Mouse (Mus musculus): Measurements from ENCODE around the gene Mrgpra2a. TPM values are rescaled to one million over a fixed set of nuclear protein-coding genes. Genes with fewer than 3 reads are reported as not detected.
"Not testable (repeated sequence)": the region's sequence is repeated elsewhere in the genome, so short reads cannot be mapped to it uniquely, and the experiment has no call there.

The Mrgpra2a gene
- polyA plus RNA-seq (2012; ENCODE audit: insufficient read depth, insufficient read length, missing spikeins), result not detected in 2 replicates

DNA sequence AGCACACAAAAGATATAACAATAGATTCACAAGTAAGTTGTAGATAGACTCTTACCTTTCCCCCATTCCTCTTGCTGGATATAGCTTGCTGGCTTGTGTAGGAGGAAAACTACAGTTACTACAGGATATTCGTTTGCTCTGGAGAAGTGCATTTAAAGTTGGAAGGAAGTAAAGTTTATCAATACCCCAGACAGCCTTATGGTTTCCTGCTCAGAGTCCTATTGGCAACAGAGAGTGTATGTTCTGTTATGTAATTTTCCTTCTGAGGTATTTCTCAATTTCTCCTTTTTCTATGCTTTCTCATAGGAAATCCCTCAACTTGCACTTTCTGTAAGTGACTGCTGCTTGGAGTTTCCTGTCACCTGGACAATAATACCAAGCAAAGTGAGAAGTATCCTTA lies at the start of gene Mrgpra2a:
Gene Mrgpra2a, minus strand, starts transcription at position 125 of the 400 bp plus-strand sequence.
- H3K27ac ChIP-seq (ENCODE audit: insufficient read depth, low read depth, low read length); H3K4me1 ChIP-seq (ENCODE audit: control insufficient read depth, insufficient read depth, low read length); H3K4me3 ChIP-seq (ENCODE audit: insufficient read depth, low read length): not testable (repeated sequence)

- H3K4me3 ChIP-seq (ENCODE audit: insufficient read depth, low read length); H3K27ac ChIP-seq (ENCODE audit: insufficient read depth, low read depth, low read length); H3K4me1 ChIP-seq (ENCODE audit: control insufficient read depth, insufficient read depth, low read length): not testable (repeated sequence)
Observed at GRCm38 (mm10) chr7:47491266-47491665, 39.3 kb upstream of the Mrgpra2a start.

GRCm38 (mm10) chr7:47489438-47489837 lies 37.5 kb upstream of the Mrgpra2a start:
- not testable (repeated sequence) for H3K27ac ChIP-seq (ENCODE audit: insufficient read depth, low read depth, low read length)

DNA sequence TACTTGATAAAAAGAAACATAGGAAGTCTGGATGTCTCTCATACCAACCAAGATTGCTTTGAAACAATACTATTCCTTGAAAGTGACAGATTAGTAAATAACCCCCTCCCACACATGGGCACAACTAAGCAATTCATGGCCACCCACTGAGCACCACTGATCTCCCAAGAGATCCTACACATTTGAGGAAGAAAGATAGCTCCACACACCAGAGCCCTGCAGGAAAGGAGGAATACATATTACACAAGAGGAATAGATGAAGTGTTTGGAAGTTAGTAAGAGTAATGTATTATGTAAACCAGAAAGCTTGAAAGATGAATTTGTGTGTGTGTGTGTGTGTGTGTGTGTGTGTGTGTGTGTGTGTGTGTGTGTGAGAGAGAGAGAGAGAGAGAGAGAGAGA lies 31.2 kb upstream of the Mrgpra2a start:
- H3K4me3 ChIP-seq (ENCODE audit: insufficient read depth, low read length); H3K27ac ChIP-seq (ENCODE audit: insufficient read depth, low read depth, low read length); H3K4me1 ChIP-seq (ENCODE audit: control insufficient read depth, insufficient read depth, low read length): not testable (repeated sequence)

More at GRCm38 (mm10) chr7:47489438-47489837, 37.5 kb upstream of the Mrgpra2a start:
- H3K4me1 ChIP-seq (ENCODE audit: control insufficient read depth, insufficient read depth, low read length); H3K4me3 ChIP-seq (ENCODE audit: insufficient read depth, low read length): not testable (repeated sequence)

GRCm38 (mm10) chr7:47473904-47474303 lies 22.0 kb upstream of the Mrgpra2a start:
- H3K4me3 ChIP-seq (ENCODE audit: insufficient read depth, low read length); H3K4me1 ChIP-seq (ENCODE audit: control insufficient read depth, insufficient read depth, low read length); H3K27ac ChIP-seq (ENCODE audit: insufficient read depth, low read depth, low read length): not testable (repeated sequence)

GRCm38 (mm10) chr7:47465278-47465981 lies 13.5 kb upstream of the Mrgpra2a start:
- not testable (repeated sequence) for H3K4me3 ChIP-seq (ENCODE audit: insufficient read depth, low read length); H3K27ac ChIP-seq (ENCODE audit: insufficient read depth, low read depth, low read length); H3K4me1 ChIP-seq (ENCODE audit: control insufficient read depth, insufficient read depth, low read length)

- not testable (repeated sequence) for H3K27ac ChIP-seq (ENCODE audit: insufficient read depth, low read depth, low read length); H3K4me3 ChIP-seq (ENCODE audit: insufficient read depth, low read length); H3K4me1 ChIP-seq (ENCODE audit: control insufficient read depth, insufficient read depth, low read length)
Observed at GRCm38 (mm10) chr7:47445729-47446128, 6.2 kb downstream of the Mrgpra2a start.

DNA sequence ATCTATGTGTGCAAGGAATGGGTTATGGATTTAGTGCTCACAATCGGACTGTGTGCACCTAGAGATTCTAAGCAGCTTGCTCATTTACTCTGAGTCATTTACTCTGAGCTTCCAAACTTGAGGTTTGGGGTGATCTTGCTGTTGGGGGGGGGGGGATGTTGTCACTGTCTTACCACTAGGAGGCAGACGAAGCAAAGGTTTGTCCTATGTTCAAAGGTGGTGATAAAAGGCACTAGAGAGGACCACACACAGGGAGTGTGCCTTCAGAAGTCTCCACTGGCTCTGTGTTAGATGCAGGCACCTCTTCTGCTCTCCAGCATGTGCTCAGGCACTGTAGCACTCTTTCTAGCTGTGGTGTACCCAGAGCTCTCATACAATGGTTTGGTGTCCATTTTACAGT lies 15.5 kb downstream of the Mrgpra2a start:
- not testable (repeated sequence) for H3K27ac ChIP-seq (ENCODE audit: insufficient read depth, low read depth, low read length); H3K4me3 ChIP-seq (ENCODE audit: insufficient read depth, low read length); H3K4me1 ChIP-seq (ENCODE audit: control insufficient read depth, insufficient read depth, low read length)

DNA sequence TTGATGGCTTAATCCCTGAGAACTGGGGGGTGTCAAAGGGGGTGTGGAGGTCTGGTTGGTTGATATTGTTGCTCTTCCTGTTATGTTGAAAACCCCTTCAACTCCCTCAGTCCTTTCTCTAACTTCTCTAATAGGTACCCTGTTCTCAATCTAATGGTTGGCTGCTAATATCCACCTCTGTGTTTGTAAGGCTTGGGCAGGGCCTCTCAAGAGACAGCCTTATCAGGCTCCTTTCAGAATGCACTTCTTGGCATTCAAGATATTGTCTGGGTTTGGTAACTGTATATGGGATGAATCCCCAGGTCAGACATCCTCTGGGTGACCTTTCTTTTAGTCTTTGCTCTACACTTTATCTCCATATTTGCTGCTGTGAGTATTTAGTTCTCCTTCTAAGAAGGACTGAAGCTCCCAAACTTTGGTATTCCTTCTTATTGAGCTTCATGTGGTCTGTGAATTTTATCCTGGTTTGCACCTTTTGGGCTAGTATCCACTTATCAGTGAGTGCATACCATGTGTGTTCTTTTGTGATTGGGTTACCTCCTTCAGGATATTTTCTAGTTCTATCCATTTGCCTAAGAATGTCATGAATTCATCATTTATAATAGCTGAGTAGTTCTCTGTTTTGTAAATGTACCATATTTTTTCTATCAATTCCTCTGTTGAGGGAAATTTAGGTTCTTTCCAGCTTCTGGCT lies 24.0 kb downstream of the Mrgpra2a start:
- not testable (repeated sequence) for H3K27ac ChIP-seq (ENCODE audit: insufficient read depth, low read depth, low read length)

GRCm38 (mm10) chr7:47410602-47411001 lies 41.3 kb downstream of the Mrgpra2a start:
- Histone ChIP-seq H3K4me1 (ENCODE audit: control insufficient read depth, insufficient read depth, low read length) (no peaks in the 10 kb centered on the region), H3K4me3 (ENCODE audit: insufficient read depth, low read length) (no peak overlapping the region), H3K27ac (ENCODE audit: insufficient read depth, low read depth, low read length) (no peak overlapping the region)
- TF ChIP-seq CTCF (IDR thresholded peaks at IDR 0.05; ENCODE audit: low read depth, low read length), result no peak
- TF ChIP-seq POLR2A (IDR thresholded peaks at IDR 0.05; ENCODE audit: borderline replicate concordance, low read depth, low read length), result no peak

More for the DNA sequence above, 24.0 kb downstream of the Mrgpra2a start:
- not testable (repeated sequence) for H3K4me3 ChIP-seq (ENCODE audit: insufficient read depth, low read length); H3K4me1 ChIP-seq (ENCODE audit: control insufficient read depth, insufficient read depth, low read length)

- Histone ChIP-seq H3K4me3 (ENCODE audit: insufficient read depth, low read length) (no peak overlapping the region), H3K4me1 (ENCODE audit: control insufficient read depth, insufficient read depth, low read length) (no peaks in the 10 kb centered on the region), H3K27ac (ENCODE audit: insufficient read depth, low read depth, low read length) (no peak overlapping the region)
- TF ChIP-seq POLR2A (IDR thresholded peaks at IDR 0.05; ENCODE audit: borderline replicate concordance, low read depth, low read length) (no peak), CTCF (IDR thresholded peaks at IDR 0.05; ENCODE audit: low read depth, low read length) (no peak)
Observed at GRCm38 (mm10) chr7:47409545-47409944, 42.4 kb downstream of the Mrgpra2a start.
